Mouse (Mus musculus): ENCODE measurements around the gene Fam160a2.

DNA sequence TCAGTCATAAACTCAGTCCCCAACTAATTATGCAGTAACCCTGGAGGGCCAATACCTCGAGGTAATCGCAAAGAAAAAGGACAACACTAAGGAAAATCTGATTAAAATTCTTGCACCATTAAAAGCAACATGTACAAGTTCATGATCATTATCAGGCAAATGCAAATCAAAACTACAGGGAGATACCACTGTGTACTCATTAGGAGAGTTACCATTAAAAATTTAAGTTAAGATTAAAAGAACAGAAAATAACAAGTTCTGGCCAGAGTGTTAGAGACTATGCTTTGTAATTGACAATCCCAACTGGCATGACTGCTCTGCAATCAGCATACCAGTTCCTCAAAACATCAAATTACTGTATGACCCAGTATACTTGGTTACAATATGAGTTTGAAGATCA lies 57.1 kb downstream of the Fam160a2 start:
- no peak for TF ChIP-seq CTCF (IDR thresholded peaks at IDR 0.05; ENCODE audit: insufficient read depth, low read depth, low read length)
- no peak for TF ChIP-seq POLR2A (IDR thresholded peaks at IDR 0.05; ENCODE audit: insufficient read depth, low read depth, low read length)

All from olfactory bulb, adult 2 months (tissue).